Mouse (Mus musculus) c-Kit-positive CD71-negative TER-119-negative erythroid progenitor cells, embryonic 14.5 days (primary cell): ENCODE measurements around the gene Slc16a5.
"Not testable (repeated sequence)": the region's sequence is repeated elsewhere in the genome, so short reads cannot be mapped to it uniquely, and the experiment has no call there.

Experiments
- DNase-seq: peaks from one replicate; pipeline ENCODE4 v3.0.0-alpha.2; 2013; ENCODE audit warnings: low read depth

Slc16a5 gene

DNA sequence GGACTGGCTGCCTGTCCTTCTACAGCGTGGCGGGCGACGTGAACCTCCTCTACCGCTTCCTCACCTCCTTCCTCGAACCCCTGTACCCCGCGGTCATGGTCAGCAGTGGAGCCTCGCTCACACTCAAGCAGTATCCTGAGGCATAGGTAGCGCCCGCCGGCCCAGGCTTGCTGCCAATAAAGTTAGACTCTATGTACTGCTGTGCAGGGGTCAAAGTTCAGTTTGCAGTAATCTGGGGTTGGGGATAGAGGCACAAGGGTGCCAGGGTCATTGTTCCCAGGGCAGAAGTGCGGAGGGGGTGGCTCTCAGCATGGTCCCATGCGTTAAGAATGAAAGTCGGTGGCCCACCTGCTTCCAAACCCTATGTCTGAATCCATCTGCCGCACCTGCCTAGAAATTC is 14.2 kb upstream of the Slc16a5 start:
- DNase-seq: no peak

DNA sequence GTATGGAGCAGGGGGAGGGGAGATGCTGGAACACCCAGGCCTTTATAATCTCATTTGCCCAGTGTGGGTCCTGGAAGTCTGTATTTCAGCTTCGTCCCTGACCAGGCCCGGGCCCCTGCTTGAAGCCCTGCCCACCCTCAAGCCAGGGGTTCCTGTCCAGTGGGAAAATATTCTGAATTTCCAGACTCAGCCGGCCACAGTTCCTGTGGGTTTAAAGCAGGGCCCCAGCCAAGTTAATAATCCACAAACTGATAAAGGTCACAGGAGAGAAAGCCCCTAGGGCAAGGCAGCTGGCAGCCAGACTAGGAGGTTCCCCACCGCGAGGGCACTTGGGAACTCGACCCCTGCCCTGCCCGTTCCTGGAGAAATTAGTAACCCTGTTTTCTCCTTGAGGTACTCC is 13.3 kb upstream of the Slc16a5 start:
- DNase-seq: no peak

DNA sequence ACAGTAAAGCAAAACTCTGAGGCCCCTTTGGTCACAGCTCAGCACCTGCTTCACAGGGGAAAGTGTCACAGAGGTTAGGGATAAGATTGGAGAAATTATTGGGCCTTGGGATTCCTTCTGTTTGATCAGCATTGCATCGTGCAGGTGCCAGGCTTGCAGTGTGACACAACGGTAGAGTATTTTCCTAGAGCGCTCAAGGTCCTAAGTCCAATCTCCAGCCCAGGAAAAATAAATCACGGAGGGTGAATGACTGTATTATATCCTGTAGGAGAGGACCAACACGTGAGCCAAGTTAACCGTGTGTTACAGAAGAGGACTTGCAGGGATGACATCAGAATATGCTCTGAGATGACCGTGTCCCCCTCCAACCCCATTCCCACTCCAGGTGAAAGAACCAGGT is 12.1 kb upstream of the Slc16a5 start:
- DNase-seq: no peak

DNA sequence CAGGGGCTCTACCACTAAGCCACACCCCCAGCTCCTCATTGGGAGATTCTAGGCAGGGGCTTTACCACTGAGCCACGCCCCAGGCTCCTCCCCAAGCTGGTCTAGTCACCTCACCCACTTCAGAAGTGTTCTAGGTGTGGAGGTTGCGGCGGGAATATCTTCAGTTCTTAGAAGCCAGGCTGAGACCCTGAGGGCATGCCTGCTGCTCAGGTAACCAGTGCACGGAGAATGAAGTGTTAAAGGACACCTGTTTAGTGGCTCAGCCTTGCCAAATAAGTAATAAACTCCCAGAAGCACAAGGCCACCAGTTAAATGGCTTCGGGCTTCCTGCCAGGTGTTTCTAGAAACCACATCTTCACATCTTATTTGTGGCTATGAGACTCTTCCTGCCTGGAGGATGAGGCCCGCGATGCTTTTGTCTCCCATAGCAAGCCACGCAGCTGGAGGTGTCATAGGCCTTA is 10.5 kb upstream of the Slc16a5 start:
- DNase-seq: no peak

DNA sequence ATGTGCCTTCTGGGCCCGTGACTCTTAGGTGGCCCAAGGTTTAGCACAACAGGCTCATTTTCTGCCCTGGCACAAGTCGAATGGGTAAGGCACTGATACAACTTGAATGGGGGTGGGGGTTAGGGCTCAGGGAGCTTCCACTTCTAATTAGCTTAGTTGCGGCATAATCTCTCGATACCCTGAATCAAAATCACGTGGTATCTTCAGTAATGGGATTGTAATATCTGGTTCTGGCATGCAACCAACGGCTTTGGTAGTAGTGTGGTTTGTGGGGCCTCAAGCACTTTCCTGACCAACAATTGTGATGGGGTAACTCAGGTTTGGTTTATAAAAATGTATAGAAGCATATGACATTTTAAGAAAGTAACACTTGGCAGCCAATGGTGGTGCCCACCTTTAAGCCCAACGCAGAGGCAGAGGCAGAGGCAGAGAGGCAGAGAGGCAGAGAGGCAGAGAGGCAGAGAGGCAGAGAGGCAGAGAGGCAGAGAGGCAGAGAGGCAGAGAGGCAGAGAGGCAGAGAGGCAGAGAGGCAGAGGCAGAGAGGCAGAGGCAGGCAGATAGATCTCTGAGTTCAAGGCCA is 9.9 kb upstream of the Slc16a5 start:
- DNase-seq: no peak

DNA sequence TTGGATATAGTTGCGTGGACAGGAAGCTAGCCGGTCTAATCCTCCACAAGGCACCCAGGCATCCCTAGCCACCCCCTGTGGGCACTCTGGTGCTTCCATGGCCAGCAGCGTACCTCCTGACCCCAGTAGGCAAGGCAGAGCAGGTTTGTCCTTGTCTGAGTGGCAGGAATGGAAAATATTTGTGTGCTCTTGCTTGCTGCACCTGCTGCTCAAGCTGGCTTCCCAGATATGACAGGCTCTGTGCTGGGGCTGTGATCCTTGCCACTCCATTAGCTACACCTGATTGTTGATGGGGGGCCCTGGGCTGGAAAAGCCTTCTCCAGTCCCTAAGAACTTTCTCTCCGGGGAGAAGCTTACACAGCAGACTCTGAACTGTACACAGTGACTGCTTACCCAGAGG is 9.0 kb upstream of the Slc16a5 start:
- no peak for DNase-seq

DNA sequence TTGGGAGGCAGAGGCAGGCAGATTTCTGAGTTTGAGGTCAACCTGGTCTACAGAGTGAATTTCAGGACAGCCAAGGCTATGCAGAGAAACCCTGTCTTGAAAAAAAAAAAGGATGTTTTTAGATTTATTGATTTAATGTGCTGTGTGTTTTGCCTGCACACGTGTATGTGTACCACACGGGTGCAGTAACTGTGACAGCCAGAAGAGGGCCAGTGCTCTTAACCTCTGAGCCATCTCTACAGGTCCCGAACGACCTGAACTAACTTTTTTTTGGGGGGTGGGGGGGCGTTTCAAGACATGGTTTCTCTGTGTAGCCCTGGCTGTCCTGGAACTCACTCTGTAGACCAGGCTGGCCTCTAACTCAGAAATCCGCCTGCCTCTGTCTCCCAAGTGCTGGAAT is 7.5 kb upstream of the Slc16a5 start:
- not testable (repeated sequence) for DNase-seq

DNA sequence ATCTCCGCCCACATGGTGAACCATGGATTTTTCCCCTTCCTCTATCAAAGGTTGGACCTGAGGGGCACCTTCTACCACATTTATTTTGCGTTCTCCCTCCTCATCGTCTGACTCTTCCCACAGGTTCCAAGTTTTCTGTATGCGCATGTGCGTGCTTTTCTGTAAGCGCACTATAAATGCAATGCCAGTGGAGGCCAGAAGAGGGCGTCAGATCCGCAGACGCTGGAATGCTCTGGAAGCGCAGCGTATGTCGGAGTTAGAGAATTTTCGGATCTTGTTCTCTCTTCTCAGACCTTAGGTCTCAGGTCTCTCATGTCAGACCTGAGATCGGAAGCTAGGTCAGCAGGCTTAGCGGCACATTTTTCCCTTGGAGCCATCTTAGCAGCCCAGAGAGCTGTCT is 6.7 kb upstream of the Slc16a5 start:
- no peak for DNase-seq

DNA sequence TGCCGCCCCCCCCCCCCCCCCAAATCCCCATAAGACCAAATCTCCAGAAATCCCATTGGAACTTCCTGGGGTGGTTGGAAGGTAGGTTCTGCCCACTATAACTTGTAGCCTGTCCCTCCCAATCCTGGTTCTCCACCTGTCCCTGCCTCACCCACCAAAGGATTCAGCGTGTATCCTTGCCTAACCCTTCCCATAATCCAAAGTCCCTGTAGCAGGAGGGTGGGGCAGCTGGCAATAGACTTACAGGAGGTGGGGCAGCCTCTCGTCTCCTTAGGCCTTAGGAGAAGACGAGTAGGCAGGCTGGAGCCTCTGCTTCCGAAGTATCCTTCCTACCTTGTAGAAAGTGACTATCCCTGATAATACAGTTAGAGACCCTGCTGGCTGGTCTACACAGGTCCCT is 6.1 kb upstream of the Slc16a5 start:
- no peak for DNase-seq

DNA sequence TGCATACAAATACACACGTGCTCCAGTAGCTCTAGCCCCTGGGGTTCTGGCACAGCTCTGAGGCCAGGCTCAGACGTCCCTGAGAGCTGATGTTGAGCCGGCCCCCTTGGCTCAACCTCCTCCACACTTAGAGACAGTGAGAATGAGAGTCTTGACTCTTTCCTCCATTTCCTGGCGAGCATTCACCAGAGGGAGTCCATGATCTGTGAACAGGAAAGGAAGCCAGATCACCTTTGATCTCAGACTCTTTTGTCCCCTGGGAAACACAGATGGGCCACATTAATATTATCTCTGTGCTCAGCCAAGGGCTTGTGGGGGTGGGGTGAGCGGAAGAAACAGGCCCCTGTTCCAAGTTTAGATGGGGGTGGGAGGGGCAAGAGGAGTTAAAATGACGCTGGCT is 4.9 kb upstream of the Slc16a5 start:
- no peak for DNase-seq

DNA sequence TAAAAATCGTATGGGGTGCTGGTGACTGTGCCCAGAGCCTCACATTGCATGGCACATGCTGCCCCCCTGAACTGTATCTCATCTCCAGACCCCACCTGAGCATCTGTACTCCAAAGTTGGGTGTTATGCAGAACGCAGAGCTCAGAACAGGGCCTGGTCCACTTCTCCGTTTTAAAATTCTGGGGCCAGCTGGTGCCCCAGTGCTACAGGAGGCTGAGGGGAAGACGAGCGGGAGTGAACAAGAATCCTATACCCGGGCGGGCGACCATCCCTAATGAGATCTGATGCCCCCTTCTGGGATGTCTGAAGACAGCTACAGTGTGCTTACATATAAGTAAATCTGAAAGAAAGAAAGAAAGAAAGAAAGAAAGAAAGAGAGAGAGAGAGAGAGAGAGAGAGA is 1.3 kb upstream of the Slc16a5 start:
- no peak for DNase-seq

DNA sequence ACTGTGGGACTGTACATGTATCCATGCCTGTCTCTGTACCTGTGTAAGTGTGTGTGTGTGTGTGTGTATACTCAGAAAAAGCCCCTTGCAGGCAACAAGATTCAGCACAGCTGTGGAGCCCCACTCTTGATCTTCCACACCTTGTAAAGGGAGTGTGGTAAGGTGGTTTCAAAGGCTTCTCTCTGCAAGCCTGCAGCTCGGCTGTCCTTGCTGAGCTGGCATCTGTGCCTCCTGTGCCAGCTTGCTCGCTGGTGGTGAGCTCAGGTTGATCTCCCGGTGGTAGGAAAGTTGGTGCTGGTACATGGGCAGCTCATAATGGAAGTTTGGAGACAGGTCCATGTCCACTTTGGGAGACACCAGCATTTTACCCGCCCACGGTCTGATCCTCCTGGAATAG is 430 bp upstream of the Slc16a5 start:
- DNase-seq: no peak

DNA sequence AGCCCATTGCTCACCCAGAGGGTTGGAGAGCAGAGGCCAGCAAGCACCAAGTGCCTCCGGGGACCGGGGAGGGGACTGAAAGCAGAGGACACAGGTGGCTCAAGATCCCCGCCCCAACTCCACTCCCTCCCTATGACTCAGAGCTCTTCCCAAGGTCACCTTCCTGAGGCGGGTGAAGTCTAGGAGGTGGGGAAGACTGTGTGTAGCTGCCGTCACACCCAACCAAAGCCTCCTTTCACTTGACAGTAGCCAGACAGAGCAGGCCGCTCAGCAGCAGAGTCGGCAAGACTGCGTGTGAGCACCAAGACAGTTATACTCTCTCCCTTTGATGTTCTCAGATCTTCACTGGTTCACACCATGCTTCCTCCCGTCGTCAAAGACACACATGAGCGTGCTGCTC is 1.1 kb downstream of the Slc16a5 start:
- DNase-seq: no peak

DNA sequence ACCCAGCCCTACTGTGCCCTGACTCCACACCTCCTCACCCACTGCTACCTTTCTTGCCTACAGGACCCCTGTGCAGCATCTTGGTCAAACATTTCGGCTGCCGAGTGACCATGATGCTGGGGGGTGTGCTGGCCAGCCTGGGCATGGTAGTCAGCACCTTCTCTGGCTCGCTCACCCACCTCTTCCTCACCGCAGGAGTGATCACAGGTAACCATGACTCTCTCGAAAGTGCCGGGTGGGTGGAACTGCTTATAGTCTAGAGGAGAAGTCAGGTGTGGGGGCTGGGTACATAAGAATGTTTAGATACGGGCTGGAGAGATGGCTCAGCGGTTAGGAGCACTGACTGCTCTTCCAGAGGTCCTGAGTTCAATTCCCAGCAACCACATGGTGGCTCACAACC is 2.6 kb downstream of the Slc16a5 start:
- no peak for DNase-seq

DNA sequence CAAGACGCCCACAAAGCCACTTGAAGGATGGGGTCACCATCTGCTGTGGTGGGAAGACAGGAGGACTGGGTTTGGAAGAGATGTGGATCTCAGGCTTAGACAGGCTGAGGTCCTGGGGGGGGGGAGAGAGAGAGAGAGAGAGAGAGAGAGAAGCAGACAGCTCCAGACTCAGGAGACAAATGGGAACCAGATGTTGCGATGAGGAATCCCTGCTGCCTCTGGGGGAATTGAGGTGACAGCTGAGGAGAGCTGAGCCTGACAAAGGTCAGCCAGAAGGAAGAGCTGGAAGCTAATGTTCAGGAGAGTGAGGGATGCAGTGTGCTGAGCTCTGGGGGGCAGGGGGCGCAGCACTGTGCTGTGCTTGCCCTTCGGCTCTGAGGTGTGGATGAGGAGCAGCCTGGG is 4.9 kb downstream of the Slc16a5 start:
- DNase-seq: no peak

DNA sequence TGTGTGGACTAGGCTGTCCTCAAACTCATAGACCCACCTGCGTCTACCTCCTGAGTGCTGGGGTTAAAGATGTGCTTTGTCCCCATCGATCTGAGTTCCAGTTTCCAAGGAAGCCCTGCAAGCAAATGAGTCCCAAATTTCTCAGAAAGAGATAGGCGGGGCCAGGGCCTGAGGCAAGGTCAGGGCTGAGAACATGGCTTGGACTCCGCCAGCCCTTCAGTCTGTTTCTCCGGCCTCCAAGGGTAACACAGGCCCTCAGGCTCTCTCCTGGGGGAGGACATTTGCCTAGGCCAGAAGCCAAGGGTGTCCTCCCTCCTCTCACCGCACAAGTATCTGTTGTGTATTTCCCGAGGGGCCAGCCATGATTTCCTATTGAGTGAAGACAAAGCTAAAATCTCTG is 9.9 kb downstream of the Slc16a5 start:
- no peak for DNase-seq

DNA sequence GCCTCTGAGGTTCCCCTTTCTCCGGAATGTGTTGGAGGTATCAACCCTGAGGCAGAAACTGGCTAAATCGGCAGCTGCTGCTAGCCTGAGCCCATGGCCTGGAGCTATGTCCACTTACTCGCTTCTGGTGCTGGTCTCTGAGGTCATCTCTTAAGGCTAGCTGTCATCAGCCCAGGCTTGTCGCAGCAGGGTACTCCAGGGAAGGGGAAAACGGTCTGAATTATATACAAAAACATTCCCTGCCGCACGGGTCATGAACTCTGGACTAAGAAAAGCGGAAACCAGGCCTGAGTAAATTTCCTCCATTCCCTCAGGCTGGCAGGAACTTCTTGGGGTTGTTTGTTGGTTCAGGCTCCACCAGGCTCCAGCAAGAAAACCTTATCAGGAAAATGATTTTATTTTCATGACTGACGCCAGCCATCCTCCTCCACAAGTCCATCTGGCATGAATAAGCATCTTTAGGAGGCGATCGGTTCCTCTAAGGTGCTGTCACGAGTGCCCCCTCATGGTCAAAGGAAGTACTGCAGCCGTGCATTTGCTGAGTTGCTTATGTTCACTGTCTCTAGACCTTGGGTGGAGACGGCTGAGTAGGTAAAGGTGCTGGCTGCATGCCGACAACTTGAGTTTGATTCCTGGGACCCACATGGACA is 11.5 kb downstream of the Slc16a5 start:
- DNase-seq: peak; percentile 98

DNA sequence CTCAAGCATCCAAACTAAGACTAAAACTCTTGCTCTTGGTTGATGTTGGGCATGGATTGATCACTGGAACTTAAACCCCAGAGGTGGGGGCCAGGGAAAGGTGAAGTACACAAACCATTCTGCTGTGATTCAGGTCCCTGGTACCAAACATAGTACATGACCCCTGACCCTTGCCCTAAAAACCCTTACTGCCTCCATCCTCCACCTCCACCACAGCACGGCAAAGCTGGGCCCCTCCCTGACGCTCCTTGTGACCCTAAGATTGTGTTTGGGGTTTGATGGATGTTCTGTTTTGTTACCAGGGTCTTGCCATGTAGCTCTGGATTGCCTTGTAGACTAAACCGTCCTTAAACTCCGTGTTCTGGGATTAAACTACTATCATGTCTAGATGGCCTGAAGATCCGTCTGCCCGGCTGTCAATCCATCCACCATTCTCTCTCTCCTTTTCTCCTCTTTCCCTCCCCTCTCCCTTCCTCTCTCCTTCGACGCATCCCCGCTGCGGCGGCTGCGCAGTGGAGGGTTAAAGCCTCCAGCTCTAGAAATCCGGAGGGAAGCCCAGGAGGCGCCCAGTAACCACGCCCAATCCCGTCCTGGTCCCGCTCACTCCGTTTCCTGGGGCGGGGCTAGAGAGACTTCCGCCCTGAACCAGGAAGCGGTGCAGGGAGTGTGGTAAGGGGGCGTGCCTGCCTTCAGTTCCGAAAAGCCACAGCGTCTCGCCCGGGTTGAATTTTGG is 12.9 kb downstream of the Slc16a5 start, which contains the start of gene Armc7:
TSS of gene Armc7 (plus strand) at position 643 of the 733 bp plus-strand sequence.
- DNase-seq: peak; percentile 96

DNA sequence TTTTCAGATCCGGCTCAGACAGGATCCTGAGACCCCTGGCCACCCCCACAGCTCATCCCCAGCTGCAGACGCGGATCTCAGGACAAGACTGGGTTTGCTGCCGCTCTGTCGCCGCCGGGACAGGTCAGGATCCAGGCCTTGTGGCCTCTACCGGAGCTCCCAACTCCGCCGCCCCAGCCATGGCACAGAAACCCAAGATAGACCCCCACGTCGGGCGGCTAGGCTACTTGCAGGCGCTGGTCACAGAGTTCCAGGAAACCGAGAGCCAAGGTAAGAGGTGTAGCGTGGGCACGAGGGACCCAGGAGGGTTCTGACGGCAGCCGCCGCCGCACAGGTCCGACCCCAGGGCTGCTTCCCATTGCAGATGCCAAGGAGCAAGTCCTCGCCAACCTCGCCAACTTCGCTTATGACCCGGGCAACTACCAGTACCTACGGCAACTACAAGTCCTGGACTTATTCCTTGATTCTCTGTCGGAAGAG is 13.5 kb downstream of the Slc16a5 start:
- no peak for DNase-seq

DNA sequence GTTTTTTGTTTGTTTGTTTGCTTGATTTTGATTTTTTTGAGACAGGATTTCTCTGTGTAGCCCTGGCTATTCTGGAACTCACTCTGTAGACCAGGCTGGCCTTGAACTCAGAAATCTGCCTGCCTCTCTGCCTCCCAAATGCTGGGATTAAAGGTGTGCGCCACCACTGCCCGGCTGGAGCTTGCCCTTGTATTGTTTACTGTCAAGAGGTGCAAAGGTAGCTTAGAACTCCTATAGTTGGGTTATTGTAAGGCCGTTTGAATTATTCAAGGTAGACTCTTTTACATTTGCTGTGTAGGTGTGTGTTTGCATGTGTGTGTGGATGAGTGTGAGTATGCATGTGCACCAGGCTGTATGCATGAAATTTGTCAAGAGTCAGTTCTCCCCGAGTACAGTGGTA is 14.4 kb downstream of the Slc16a5 start:
- DNase-seq: not testable (repeated sequence)

DNA sequence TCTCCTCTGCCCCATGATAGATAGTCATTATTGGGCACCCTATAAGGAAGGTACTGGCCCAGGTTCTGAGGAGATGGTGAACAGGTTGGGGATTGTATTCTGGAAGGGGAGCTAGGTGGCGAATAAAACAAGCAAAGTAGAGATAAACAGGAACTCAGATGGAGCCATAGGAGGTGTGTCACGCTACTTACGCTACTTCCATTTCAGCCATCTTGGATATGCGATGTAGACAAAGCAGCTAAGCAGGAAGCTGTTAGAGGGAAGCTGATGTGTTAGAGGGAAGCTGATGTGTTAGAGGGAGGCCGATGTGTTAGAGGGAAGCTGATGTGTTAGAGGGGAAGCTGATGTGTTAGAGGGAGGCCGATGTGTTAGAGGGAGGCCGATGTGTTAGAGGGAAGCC is 15.1 kb downstream of the Slc16a5 start:
- not testable (repeated sequence) for DNase-seq

DNA sequence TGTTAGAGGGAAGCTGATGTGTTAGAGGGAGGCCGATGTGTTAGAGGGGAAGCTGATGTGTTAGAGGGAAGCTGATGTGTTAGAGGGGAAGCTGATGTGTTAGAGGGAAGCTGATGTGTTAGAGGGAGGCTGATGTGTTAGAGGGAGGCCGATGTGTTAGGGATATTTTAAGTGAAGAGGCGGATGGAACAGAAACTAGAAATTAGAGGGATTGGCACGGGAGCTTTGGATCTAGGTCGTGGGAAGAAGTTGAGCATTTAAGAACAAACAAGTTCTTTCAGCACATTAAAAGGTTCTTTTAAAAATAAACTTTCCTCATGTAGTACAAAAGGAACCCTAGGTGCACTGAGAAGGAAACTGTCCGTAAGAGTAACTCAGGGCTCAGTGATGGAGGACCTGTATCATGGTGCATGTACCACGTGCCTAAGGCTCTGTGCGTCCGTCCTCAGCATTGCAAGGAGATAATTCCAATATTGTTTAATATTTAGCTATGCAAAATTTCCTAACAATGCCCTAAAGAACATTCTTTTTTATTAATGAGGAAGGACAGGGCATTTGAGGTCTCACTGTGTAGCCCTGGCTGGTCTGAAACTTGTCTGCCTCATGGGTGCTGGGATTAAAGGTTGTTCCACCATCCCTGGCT is 16.1 kb downstream of the Slc16a5 start:
- no peak for DNase-seq
